Mouse (Mus musculus) CH12.LX (cell line): ENCODE measurements around the gene Msantd1. TPM values are rescaled to one million over a fixed set of nuclear protein-coding genes. Genes with fewer than 3 reads are reported as not detected.

Experiments
- DNase-seq: peaks from one replicate; pipeline ENCODE4 v3.0.0-alpha.2; 2013; ENCODE audit errors: extremely low read depth
- H3K27ac ChIP-seq: 2 replicates; pipeline ENCODE4 v1.5.1; 2012; ENCODE audit warnings: low read depth, mild to moderate bottlenecking, control low read depth, moderate library complexity; ENCODE audit not compliant: insufficient read depth
- H3K27me3 ChIP-seq: replicated peaks from 2 replicates; pipeline ENCODE3; 2012; ENCODE audit warnings: inconsistent platforms
- H3K36me3 ChIP-seq, 2 experiments: replicated peaks in 1 of 2; 2 replicates each; pipeline versions ENCODE3 to v1.6.1; 2012; ENCODE audit warnings: inconsistent platforms in 1 of 2, low read length in 1 of 2, mild to moderate bottlenecking in 1 of 2, mixed read lengths in 1 of 2, moderate library complexity in 1 of 2; ENCODE audit not compliant: control insufficient read depth in 1 of 2, insufficient read depth in 1 of 2
- H3K4me1 ChIP-seq, 2 experiments: 2 replicates each; pipeline ENCODE4 v1.6.1; 2012; ENCODE audit warnings: inconsistent platforms in 1 of 2, moderate library complexity in 1 of 2; ENCODE audit not compliant: insufficient read depth in 2 of 2, control insufficient read depth in 1 of 2
- H3K4me2 ChIP-seq: 2 replicates; pipeline ENCODE4 v1.6.1; 2012; ENCODE audit warnings: low read depth, mild to moderate bottlenecking, control low read depth; ENCODE audit not compliant: poor library complexity, insufficient read depth, severe bottlenecking
- H3K4me3 ChIP-seq, 3 experiments: fragments of 150-350 bp in 1 of 3; sonication (generic) in 1 of 3; replicated peaks in 1 of 3; 2 replicates each; pipeline versions ENCODE3 to v1.5.1; 2011 to 2012; ENCODE audit warnings: low read depth in 2 of 3, low read length in 2 of 3, mild to moderate bottlenecking in 2 of 3, moderate library complexity in 2 of 3, control low read depth in 1 of 3, improper control_type of control experiment in 1 of 3, inconsistent platforms in 1 of 3, mixed read lengths in 1 of 3; ENCODE audit not compliant: poor library complexity in 1 of 3
- H3K79me2 ChIP-seq: replicated peaks from 2 replicates; pipeline ENCODE4 v1.6.1; 2012; ENCODE audit warnings: mild to moderate bottlenecking, moderate library complexity; ENCODE audit not compliant: control insufficient read depth, poor library complexity, insufficient read depth, severe bottlenecking; ENCODE audit errors: extremely low read depth
- H3K9ac ChIP-seq: 2 replicates; pipeline ENCODE4 v1.6.1; 2012; ENCODE audit warnings: low read depth, mild to moderate bottlenecking, control low read depth, moderate library complexity; ENCODE audit not compliant: insufficient read depth
- H3K9me3 ChIP-seq: replicated peaks from 2 replicates; pipeline ENCODE3; 2012; ENCODE audit warnings: low read length, inconsistent platforms, mixed read lengths
- CHD1 ChIP-seq: IDR thresholded peaks from 2 replicates; pipeline ENCODE4 v1.6.1; 2012; ENCODE audit warnings: low read depth, low read length, improper control_type of control experiment, inconsistent platforms
- CHD2 ChIP-seq: IDR thresholded peaks from 2 replicates; pipeline ENCODE4 v1.6.1; 2011; ENCODE audit warnings: low read length, improper control_type of control experiment
- ELF1 ChIP-seq: IDR thresholded peaks from 2 replicates; pipeline ENCODE4 v1.6.1; 2014; ENCODE audit warnings: low read depth, mild to moderate bottlenecking, inconsistent platforms, low read length, improper control_type of control experiment
- EP300 ChIP-seq: IDR thresholded peaks from 2 replicates; pipeline ENCODE4 v1.6.1; 2011; ENCODE audit warnings: low read length, improper control_type of control experiment
- GABPA ChIP-seq: IDR thresholded peaks from 2 replicates; pipeline ENCODE4 v1.6.1; 2012; ENCODE audit warnings: low read depth, low read length, improper control_type of control experiment, inconsistent platforms; ENCODE audit not compliant: insufficient replicate concordance
- IRF4 ChIP-seq: IDR thresholded peaks from 2 replicates; pipeline ENCODE4 v1.6.1; 2014; ENCODE audit warnings: low read depth, mild to moderate bottlenecking, inconsistent platforms, low read length, improper control_type of control experiment
- JUND ChIP-seq: conservative IDR thresholded peaks from 2 replicates; pipeline ENCODE4 v1.6.1; 2011; ENCODE audit warnings: low read depth, low read length, improper control_type of control experiment
- MAFK ChIP-seq: IDR thresholded peaks from 2 replicates; pipeline ENCODE4 v1.6.1; 2011; ENCODE audit warnings: low read length, improper control_type of control experiment; ENCODE audit not compliant: insufficient replicate concordance
- MAZ ChIP-seq: IDR thresholded peaks from 2 replicates; pipeline ENCODE4 v1.6.1; 2012; ENCODE audit warnings: low read depth, mild to moderate bottlenecking, inconsistent platforms, low read length, improper control_type of control experiment, moderate library complexity
- MEF2A ChIP-seq: IDR thresholded peaks from 2 replicates; pipeline ENCODE4 v1.6.1; 2014; ENCODE audit warnings: low read depth, mild to moderate bottlenecking, inconsistent platforms, low read length, improper control_type of control experiment, borderline replicate concordance
- MXI1 ChIP-seq: IDR thresholded peaks from 2 replicates; pipeline ENCODE4 v1.6.1; 2011; ENCODE audit warnings: mild to moderate bottlenecking, low read depth, low read length, improper control_type of control experiment
- MYC ChIP-seq: IDR thresholded peaks from 2 replicates; pipeline ENCODE4 v1.6.1; 2011; ENCODE audit warnings: low read depth, mild to moderate bottlenecking, improper control_type of control experiment, low read length
- POLR2A ChIP-seq: IDR thresholded peaks from 2 replicates; pipeline ENCODE4 v1.6.1; 2011; ENCODE audit warnings: low read depth, mild to moderate bottlenecking, improper control_type of control experiment, low read length
- RAD21 ChIP-seq: IDR thresholded peaks from 2 replicates; pipeline ENCODE4 v1.6.1; 2011; ENCODE audit warnings: low read depth, mild to moderate bottlenecking, low read length, improper control_type of control experiment, moderate library complexity
- RCOR1 ChIP-seq: conservative IDR thresholded peaks from 2 replicates; pipeline ENCODE4 v1.6.1; 2012; ENCODE audit warnings: low read depth, mild to moderate bottlenecking, inconsistent platforms, low read length, improper control_type of control experiment
- SIN3A ChIP-seq: IDR thresholded peaks from 2 replicates; pipeline ENCODE4 v1.6.1; 2012; ENCODE audit warnings: low read length, improper control_type of control experiment, inconsistent platforms
- TBP ChIP-seq: conservative IDR thresholded peaks from 2 replicates; pipeline ENCODE4 v1.6.1; 2011; ENCODE audit warnings: low read depth, low read length, improper control_type of control experiment
- TCF12 ChIP-seq: IDR thresholded peaks from 2 replicates; pipeline ENCODE4 v1.6.1; 2014; ENCODE audit warnings: low read depth, mild to moderate bottlenecking, inconsistent platforms, low read length, improper control_type of control experiment
- USF1 ChIP-seq: IDR thresholded peaks from 2 replicates; pipeline ENCODE4 v1.6.1; 2014; ENCODE audit warnings: low read depth, mild to moderate bottlenecking, inconsistent platforms, low read length, improper control_type of control experiment
- USF2 ChIP-seq: conservative IDR thresholded peaks from 2 replicates; pipeline ENCODE4 v1.6.1; 2011; ENCODE audit warnings: low read depth, low read length, improper control_type of control experiment
- ZC3H11A ChIP-seq: IDR thresholded peaks from 2 replicates; pipeline ENCODE4 v1.6.1; 2012; ENCODE audit warnings: low read depth, mild to moderate bottlenecking, inconsistent platforms, low read length, improper control_type of control experiment
- ZKSCAN1 ChIP-seq: IDR thresholded peaks from 2 replicates; pipeline ENCODE4 v1.6.1; 2012; ENCODE audit warnings: low read depth, inconsistent platforms, low read length, improper control_type of control experiment, borderline replicate concordance
- ZMIZ1 ChIP-seq: IDR thresholded peaks from 2 replicates; pipeline ENCODE4 v1.6.1; 2012; ENCODE audit warnings: low read depth, mild to moderate bottlenecking, inconsistent platforms, low read length, improper control_type of control experiment
- dilution Hi-C: fragments of 300-500 bp; cut with MboI; formaldehyde crosslinking; loops from 2 replicates; pipeline ENCODE4 v1.14.3; 2020; ENCODE audit warnings: low sequenced_read_pairs; ENCODE audit not compliant: extremely low pct_unique_long_range_greater_than_20kb, extremely low pct_ligation_motif_present
- in situ Hi-C: fragments of 300-500 bp; cut with MboI; formaldehyde crosslinking; loops from 3 replicates; pipeline ENCODE4 v1.14.3; 2019; ENCODE audit warnings: low sequenced_read_pairs, low pct_ligation_motif_present, low pct_unique_long_range_greater_than_20kb, mixed read lengths
- polyA plus RNA-seq: library from polyadenylated mRNA; unstranded; fragments of >175 nt; gene quantifications from 2 replicates; pipeline ENCODE4 v1.2.1, GENCODE M21; 2012; ENCODE audit warnings: low read depth; ENCODE audit not compliant: insufficient read length
- total RNA-seq, 2 experiments: library from RNA; depleted of rRNA; stranded (reverse); fragments of 300-350 nt in 1 of 2; fragments of >200 nt in 1 of 2; gene quantifications; 2 replicates each; pipeline ENCODE4 v1.2.3; 2012 to 2014

Gene Msantd1
- total and polyA plus RNA-seq, 3 experiments, result 0.36 to 1.1 (median 0.38) TPM

DNA sequence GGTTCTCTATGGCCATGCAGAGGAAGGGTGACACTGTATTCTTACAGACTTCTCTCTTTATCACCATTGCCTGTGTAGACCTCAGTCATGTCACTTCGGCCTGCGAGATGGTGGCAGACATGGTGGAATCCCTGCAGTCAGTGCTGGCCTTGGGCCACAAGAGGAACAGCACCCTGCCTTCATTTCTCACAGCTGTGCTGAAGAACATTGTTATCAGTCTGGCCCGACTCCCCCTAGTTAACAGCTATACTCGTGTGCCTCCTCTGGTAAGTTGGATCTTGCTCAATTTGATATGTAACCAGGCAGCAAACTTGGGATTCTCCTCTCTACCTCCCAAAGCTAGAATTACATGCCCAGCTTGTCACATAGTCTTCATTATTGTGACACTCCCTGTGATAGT is 18.6 kb upstream of the Msantd1 start:
- no peak overlapping the region for H3K9ac ChIP-seq
- no peak overlapping the region for H3K4me2 ChIP-seq
- no peaks in the 10 kb centered on the region for H3K9me3 ChIP-seq
- in situ Hi-C loops, result no loop called here
- peaks cover 47 to 90% of the 10 kb centered on the region in 2 experiments for H3K36me3 ChIP-seq
- no peak overlapping the region for H3K4me3 ChIP-seq
- no peaks in the 10 kb centered on the region for H3K27me3 ChIP-seq
- no peak for DNase-seq
- no peak for TF ChIP-seq MYC
- no peak for TF ChIP-seq EP300
- TF ChIP-seq CHD2, result no peak
- no peak for TF ChIP-seq ELF1
- no peak for TF ChIP-seq SIN3A
- TF ChIP-seq ZKSCAN1, result no peak
- no peak for TF ChIP-seq POLR2A
- TF ChIP-seq MXI1, result no peak
- no peak for TF ChIP-seq MAZ
- no peak for TF ChIP-seq USF2
- no peak for TF ChIP-seq CHD1
- TF ChIP-seq TBP, result no peak
- no peak for TF ChIP-seq TCF12
- no peak for TF ChIP-seq MAFK
- TF ChIP-seq ZMIZ1, result no peak
- no peak for TF ChIP-seq MEF2A
- TF ChIP-seq IRF4, result no peak
- TF ChIP-seq RAD21, result no peak
- no peak for TF ChIP-seq RCOR1
- no peak overlapping the region for H3K27ac ChIP-seq
- H3K4me1 ChIP-seq, result no peaks in the 10 kb centered on the region
- dilution Hi-C loops, result no loop called here
- H3K79me2 ChIP-seq, result no peaks in the 10 kb centered on the region

DNA sequence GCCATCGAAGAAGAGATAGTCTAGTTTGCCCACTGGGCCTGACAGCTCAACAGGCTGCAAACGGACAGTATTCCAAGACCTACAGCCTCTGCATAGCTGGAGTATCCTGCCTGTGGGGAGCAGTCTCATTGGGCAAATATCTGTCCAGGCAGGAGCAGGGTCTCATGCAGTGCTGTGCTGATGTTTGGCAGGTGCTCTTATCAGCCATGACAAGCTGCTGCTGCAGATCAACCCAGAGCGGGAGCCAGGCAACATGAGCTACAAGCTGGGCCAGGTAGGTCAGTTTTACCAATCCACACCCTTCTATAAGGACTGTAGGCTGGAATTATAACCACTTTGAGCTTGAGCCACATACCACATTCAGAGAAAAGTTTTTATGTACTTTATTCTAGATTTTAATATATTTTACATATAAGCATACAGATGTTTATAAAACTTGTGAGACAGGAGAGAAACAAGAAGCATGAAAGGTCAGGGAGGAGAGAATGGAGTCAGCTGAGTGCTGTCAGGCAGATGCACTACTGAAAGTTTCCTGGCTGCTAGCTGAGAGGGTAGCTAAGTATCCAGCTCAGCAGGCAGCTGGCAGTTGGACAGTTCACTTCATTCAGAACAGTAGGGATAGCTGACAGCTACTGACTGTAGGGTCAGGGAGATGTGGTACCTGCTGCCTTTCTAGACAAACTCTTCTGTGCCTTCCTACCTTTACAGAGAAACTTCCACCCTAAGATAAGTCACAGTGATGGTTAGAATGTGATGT is 10.9 kb upstream of the Msantd1 start:
- in situ Hi-C loops, result no loop called here
- no peaks in the 10 kb centered on the region for H3K9me3 ChIP-seq
- no peak for TF ChIP-seq MEF2A
- TF ChIP-seq ZKSCAN1, result no peak
- TF ChIP-seq USF1, result no peak
- TF ChIP-seq TCF12, result no peak
- TF ChIP-seq JUND, result no peak
- TF ChIP-seq RCOR1, result no peak
- no peak for TF ChIP-seq GABPA
- no peak for TF ChIP-seq ZC3H11A
- no peak for TF ChIP-seq MAFK
- TF ChIP-seq, all 38 proteins: peak for 0
- Histone ChIP-seq H3K9ac (no peak overlapping the region), H3K4me2 (no peak overlapping the region), H3K27ac (no peak overlapping the region), H3K27me3 (no peaks in the 10 kb centered on the region), H3K4me1 (no peaks in the 10 kb centered on the region), H3K79me2 (no peaks in the 10 kb centered on the region), H3K4me3 (no peak overlapping the region), H3K36me3 (peaks cover 69 to 96% of the 10 kb centered on the region in 2 experiments)
- dilution Hi-C loops, result no loop called here
- no peak for DNase-seq
